Mouse (Mus musculus) kidney, adult 2 months (tissue): ENCODE results near the gene Ccnj. TPM values are rescaled to one million over a fixed set of nuclear protein-coding genes. Genes with fewer than 3 reads are reported as not detected.
A peak's percentile ranks its signal among the peaks of the same experiment; 100 is the strongest.

Source experiments
- DNase-seq: peaks from one replicate; pipeline ENCODE4 v3.0.0; 2021
- H3K27ac ChIP-seq: fragments of 200-500 bp; 2 replicates; pipeline ENCODE4 v1.5.1; 2012; ENCODE audit warnings: low read depth, low read length, control low read depth, inconsistent platforms; ENCODE audit not compliant: insufficient read depth
- H3K27me3 ChIP-seq: fragments of 200-500 bp; replicated peaks from 2 replicates; pipeline ENCODE4 v1.6.1; 2012; ENCODE audit warnings: mild to moderate bottlenecking, moderate library complexity, low read length, inconsistent platforms; ENCODE audit not compliant: control insufficient read depth, insufficient read depth
- H3K36me3 ChIP-seq: fragments of 200-500 bp; 2 replicates; pipeline ENCODE4 v1.6.1; 2012; ENCODE audit warnings: mild to moderate bottlenecking, moderate library complexity, low read length, inconsistent platforms; ENCODE audit not compliant: control insufficient read depth, insufficient read depth
- H3K4me1 ChIP-seq: fragments of 200-500 bp; 2 replicates; pipeline ENCODE4 v1.6.1; 2011; ENCODE audit warnings: low read length; ENCODE audit not compliant: control insufficient read depth, insufficient read depth
- H3K4me3 ChIP-seq: fragments of 200-500 bp; 2 replicates; pipeline ENCODE4 v1.5.1; 2011; ENCODE audit warnings: mild to moderate bottlenecking, low read depth, low read length, control low read depth; ENCODE audit not compliant: insufficient read depth
- CTCF ChIP-seq: fragments of 200-500 bp; conservative IDR thresholded peaks from 2 replicates; pipeline ENCODE4 v1.5.1; 2011; ENCODE audit warnings: low read depth, mild to moderate bottlenecking, control low read depth, low read length, moderate library complexity, mixed read lengths; ENCODE audit not compliant: insufficient read depth, insufficient read length
- POLR2A ChIP-seq: fragments of 200-500 bp; IDR thresholded peaks from one replicate; pipeline ENCODE4 v1.6.1; 2011; ENCODE audit warnings: low read depth, low read length, control low read depth
- WGBS: fragments of 180-500 bp; shearing (Covaris S2); methylation state at CpG from one replicate; pipeline ENCODE4 v1.1.7; 2018; 5-methylcytosine and 5-hydroxymethylcytosine counted together
- polyA plus RNA-seq: library from polyadenylated mRNA; depleted of rRNA; stranded (reverse); fragments of >200 nt; gene quantifications from 2 replicates; pipeline ENCODE4 v1.2.3, GENCODE M21; 2012; rRNA removed

Ccnj gene
- 3.1 and 3.8 TPM in 2 replicates for polyA plus RNA-seq

DNA sequence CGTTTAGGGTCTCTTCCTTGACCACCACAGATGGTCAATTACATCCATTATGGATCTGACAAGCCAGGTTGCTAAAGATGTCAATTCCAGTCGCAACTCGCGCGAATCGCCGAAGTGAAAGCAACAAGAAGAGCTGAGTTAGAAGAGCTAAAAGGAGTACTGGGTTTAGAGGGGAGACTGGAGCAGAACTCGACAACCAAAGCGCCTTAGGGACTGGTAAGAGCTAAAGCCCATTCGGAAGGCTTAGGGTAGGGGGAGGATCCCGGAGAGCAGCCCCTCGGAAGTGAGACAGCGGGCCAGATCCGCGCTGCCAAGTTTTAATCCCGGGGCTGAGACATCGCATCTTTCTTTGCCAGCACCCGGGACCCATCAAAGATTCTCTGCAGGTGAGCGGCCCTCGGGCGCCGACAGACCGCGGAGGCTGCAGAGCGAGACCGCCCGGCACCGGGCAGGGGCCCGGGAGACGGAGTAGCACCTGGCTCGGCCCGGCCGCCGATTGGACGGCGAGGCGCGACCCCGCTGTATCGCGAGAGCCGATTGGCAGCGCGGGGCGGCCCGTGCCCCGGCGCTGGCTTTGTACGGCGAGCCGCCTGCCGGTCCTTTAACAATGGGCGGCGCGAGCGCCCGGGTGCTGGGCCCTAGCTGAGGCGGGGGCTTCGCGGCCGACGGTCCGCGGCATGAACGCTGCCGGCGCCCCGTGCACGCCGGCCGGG lies at the start of gene Ccnj:
TSS of gene Ccnj (plus strand) at position 577 of the 713 bp plus-strand sequence.
- H3K4me1 ChIP-seq = peaks cover 3% of the 10 kb centered on the region; the same call in 1 of the 2 replicates
- TF ChIP-seq CTCF = no peak
- no peak for TF ChIP-seq POLR2A
- WGBS = under 1% methylated on average over 71 of the region's 71 CpGs
- peak; percentile 96 for DNase-seq
- peak within 1 kb of the TSS; percentile 90 for H3K4me3 ChIP-seq
- H3K36me3 ChIP-seq = no peaks in the 10 kb centered on the region
- no peak within 1 kb of the TSS; the same call in 1 of the 2 replicates for H3K27ac ChIP-seq
- no peaks in the 10 kb centered on the region for H3K27me3 ChIP-seq

DNA sequence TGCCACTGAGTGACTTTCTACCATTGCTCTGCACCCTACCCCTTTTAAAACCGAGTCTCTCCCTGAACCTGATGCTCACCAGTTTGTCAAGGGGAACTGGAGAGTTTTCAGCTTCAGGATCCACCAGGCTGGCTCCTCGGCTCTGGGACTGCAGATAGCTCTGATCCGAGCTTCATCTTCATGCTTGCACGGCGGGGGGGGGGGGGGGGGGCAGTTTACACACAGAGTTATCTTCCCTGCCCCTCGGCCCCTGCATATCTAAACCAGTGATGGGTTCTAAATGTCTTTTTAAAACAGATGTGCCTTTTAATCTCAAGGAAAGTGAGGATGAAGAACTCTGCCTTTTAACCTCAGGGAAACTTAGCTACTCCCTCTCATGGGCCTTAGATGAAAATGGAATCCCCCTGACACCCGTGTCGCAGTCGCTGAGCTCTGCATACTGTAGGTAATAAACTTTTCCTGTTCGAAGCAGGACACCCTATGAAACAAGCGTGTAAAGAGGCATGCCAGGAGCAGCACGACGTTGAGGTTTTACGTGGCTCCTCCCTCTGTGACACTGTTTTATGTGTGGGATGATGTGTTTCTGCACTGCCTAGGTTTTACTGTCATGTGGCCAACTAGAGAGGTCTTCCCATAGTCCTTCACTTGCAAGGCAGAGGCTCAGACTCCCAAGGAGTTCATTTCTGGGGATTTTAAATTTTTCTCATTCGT lies 42.9 kb upstream of the Ccnj start:
- no peak for DNase-seq
- no peak for TF ChIP-seq CTCF
- no peak for TF ChIP-seq POLR2A
- Histone ChIP-seq H3K27me3 (no peaks in the 10 kb centered on the region), H3K36me3 (no peaks in the 10 kb centered on the region), H3K4me1 (no peaks in the 10 kb centered on the region), H3K4me3 (no peak overlapping the region), H3K27ac (no peak overlapping the region)
- 69% methylated on average over 15 of the region's 15 CpGs for WGBS

DNA sequence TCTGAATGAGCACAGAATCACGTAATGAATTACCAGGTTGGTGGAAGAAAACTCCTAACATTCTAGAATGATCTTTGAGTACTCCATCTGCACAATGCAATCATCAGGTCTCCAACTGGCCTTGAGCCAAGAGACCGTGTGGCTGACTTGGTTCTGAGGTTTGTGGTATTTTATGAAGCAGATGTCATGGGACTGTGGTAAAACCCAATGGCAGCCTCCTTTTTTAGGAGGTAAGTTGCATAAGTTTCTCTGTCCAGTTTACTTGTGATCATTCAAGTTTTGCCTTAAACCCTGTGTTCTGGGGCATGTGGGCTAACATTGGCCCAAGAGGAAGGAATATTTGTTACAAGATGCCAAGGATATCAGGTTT lies 42.4 kb upstream of the Ccnj start:
- H3K36me3 ChIP-seq = no peaks in the 10 kb centered on the region
- WGBS = 75% methylated on average over 2 of the region's 2 CpGs
- H3K27ac ChIP-seq = no peak overlapping the region
- no peak overlapping the region for H3K4me3 ChIP-seq
- H3K27me3 ChIP-seq = no peaks in the 10 kb centered on the region
- no peak for DNase-seq
- H3K4me1 ChIP-seq = no peaks in the 10 kb centered on the region
- TF ChIP-seq POLR2A (no peak), CTCF (no peak)

DNA sequence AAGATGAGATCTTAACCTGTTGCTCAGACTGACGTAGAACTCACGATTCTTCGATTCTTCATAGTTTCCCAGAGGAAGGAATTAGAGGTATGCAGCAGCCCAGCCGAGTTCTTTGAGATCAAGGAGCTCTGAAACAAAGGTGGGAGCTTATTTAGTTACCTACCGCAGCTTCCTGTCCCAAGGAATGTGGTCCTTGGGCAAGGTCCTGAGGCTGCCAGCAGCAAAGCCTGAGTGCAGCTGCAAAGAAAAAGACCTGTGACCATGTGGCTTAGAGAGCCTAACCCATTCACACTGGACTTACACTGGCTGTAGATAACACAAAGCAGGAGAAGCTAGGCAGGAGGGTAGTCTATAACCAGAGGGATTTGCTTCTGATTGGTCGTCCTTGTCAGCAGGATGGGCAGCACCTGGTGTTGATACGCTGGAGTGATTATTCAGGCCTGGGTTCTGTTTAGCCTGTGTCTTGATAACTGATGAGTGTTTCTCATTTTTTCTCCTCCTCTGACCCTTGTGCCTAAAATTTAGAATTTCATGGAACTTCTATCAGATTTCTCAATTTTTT lies 25.8 kb upstream of the Ccnj start:
- H3K36me3 ChIP-seq = no peaks in the 10 kb centered on the region
- no peak overlapping the region for H3K4me3 ChIP-seq
- DNase-seq = no peak
- no peaks in the 10 kb centered on the region for H3K27me3 ChIP-seq
- no peaks in the 10 kb centered on the region for H3K4me1 ChIP-seq
- TF ChIP-seq CTCF (no peak), POLR2A (no peak)
- H3K27ac ChIP-seq = no peak overlapping the region
- 39% methylated on average over 7 of the region's 7 CpGs for WGBS

DNA sequence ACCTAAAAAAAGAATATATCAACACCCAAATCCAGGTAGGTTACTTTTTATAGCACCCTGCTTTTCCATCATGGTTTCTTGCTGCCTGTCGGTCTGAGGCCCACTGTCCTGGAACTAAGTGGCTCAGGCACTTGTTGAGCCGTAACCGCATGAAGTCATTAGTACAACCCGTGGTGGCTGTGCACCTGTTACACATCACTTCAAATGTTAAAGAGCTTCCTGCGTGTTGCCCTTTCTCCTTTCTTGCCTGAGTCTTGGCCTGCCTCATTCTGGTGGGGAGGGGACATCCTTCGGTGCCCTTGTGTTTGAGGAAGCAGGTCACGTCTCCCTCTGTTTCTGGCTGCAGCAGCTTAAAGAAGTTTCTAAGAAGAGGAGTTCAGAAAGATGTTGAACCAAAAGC lies 21.2 kb upstream of the Ccnj start:
- DNase-seq = no peak

DNA sequence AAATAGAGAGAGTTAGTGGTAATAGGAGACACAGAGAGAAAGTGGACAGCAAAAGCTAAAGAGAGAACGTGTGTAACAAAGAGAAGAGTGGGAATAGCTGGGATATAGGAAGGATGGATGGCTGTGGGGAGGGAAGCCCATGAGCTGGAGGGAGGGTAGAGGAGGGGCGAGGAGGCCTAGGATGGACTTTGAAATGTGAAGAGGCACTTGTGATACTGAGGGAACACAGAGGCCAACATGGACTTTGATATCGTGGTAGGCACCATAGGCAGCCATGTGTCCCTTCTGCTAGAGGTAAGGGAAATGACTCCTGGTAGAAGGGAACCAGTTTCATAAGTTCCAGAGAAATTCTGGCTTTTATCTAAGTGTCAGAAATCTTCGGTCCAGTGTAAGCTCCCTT lies 19.2 kb upstream of the Ccnj start:
- WGBS = 75% methylated on average over 4 of the region's 4 CpGs
- Histone ChIP-seq H3K27me3 (no peaks in the 10 kb centered on the region), H3K36me3 (no peaks in the 10 kb centered on the region), H3K4me3 (no peak overlapping the region), H3K4me1 (no peaks in the 10 kb centered on the region), H3K27ac (no peak overlapping the region)
- DNase-seq = no peak
- TF ChIP-seq CTCF (no peak), POLR2A (no peak)

More for the DNA sequence above, 21.2 kb upstream of the Ccnj start:
- WGBS = 34% methylated on average over 7 of the region's 7 CpGs
- no peaks in the 10 kb centered on the region for H3K27me3 ChIP-seq
- H3K4me3 ChIP-seq = no peak overlapping the region
- H3K27ac ChIP-seq = no peak overlapping the region
- H3K36me3 ChIP-seq = no peaks in the 10 kb centered on the region
- no peak for TF ChIP-seq CTCF
- no peak for TF ChIP-seq POLR2A
- no peaks in the 10 kb centered on the region for H3K4me1 ChIP-seq

DNA sequence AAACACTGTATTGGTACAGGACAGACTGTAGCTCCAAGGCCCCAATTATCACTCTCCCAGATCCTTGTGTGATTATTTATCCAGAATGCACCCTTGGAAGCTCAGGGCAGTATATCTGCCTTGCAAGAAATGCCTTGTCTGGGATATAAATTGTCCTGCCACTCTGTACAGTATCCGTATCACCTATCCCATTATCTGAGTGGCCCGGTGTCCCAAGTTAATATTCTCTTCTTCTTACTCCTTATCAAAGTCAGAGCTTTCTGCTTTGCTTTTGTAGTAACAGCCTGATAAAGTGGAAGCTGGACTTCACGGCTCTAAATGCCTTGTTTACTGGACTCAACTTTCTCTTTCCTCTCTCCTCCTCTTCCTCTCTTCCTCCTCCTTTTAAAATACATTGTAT lies 18.3 kb upstream of the Ccnj start:
- 76% methylated on average over 3 of the region's 3 CpGs for WGBS
- Histone ChIP-seq H3K27me3 (no peaks in the 10 kb centered on the region), H3K4me3 (no peak overlapping the region), H3K4me1 (no peaks in the 10 kb centered on the region), H3K27ac (no peak overlapping the region), H3K36me3 (no peaks in the 10 kb centered on the region)
- DNase-seq = no peak
- TF ChIP-seq POLR2A (no peak), CTCF (no peak)
